In the genomic region with DNA sequence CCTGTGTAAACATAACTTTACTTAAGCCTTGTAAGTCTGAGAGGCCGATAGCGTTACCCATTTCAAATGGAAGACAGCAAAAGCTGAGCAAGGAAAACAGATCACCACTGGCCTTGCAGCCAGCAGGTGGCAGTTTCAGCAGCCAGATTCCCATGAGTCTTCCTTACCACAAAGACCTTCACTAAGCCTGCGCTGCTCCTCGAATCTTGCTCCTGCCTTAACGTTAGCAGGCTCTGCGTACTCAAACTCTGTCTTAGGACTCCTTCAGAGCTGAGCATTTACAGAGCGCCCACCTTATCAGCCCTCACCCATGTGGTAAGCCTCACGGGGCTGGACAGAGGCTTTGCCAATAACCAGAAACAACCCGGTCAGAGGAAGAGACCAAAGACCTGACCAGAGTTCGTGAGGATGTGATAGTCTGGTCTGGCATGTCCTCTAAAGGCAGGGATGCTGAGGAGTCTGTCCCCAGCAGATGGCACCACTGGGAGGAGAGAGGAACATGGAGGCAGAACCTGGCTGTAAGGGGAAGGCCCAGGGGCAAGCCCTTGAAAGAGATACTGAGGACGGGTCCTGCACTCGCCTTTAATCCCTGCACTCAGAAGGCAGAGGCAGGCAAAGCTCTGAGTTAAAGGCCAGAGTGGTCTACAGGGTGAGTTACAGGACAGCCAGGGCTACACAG, we compare ENCODE assay signal across 9 mouse cellular contexts. TPM values are rescaled to one million over a fixed set of nuclear protein-coding genes. Genes with fewer than 3 reads are reported as not detected.
DNase-seq lines count a peak whose midpoint lies in the region; ATAC-seq and TF ChIP-seq lines count a peak whose summit lies in the region.
"Had no signal": no experiment of that assay in that cellular context is flagged by ENCODE, and none has a peak within 500 bp of the region (broad histone marks: within the 10 kb centered on the region; RNA-seq: fewer than 3 reads in every experiment).

No protein-coding gene starts in this region.

- H3K9ac ChIP-seq in midbrain, embryonic 15.5 days, result no peak overlapping the region
- no peak overlapping the region for H3K9ac ChIP-seq in intestine, embryonic 15.5 days
- H3K9ac ChIP-seq in liver, adult 2 months (ENCODE audit: low read depth, low read length), result no peak overlapping the region
- H3K9ac ChIP-seq: limb, embryonic 15.5 days had no signal

- H3K79me2 ChIP-seq in liver, adult 2 months (ENCODE audit: control insufficient read depth, insufficient read depth, low read length), result no peaks in the 10 kb centered on the region

- no peak overlapping the region for H3K4me3 ChIP-seq in midbrain, embryonic 10.5 days
- H3K4me3 ChIP-seq in midbrain, embryonic 15.5 days, result no peak overlapping the region
- H3K4me3 ChIP-seq in intestine, embryonic 15.5 days (replicated peaks), result no peak overlapping the region
- no peak overlapping the region for H3K4me3 ChIP-seq in liver, adult 2 months (ENCODE audit: insufficient read depth, low read depth, low read length)
- H3K4me3 ChIP-seq in olfactory bulb, adult 2 months (ENCODE audit: insufficient read depth, low read depth, low read length), result no peak overlapping the region
- H3K4me3 ChIP-seq: limb, embryonic 15.5 days had no signal

- 60% methylated on average over 12 of the region's 12 CpGs for WGBS in midbrain, embryonic 10.5 days
- WGBS in midbrain, embryonic 15.5 days, result 54% methylated on average over 12 of the region's 12 CpGs
- WGBS in intestine, embryonic 15.5 days, result 46% methylated on average over 12 of the region's 12 CpGs
- 50% methylated on average over 12 of the region's 12 CpGs for WGBS in liver, adult 2 months
- WGBS in olfactory bulb, adult 2 months, result 59% methylated on average over 12 of the region's 12 CpGs

- TF ChIP-seq CTCF in liver, adult 2 months (IDR thresholded peaks at IDR 0.05; ENCODE audit: low read depth, low read length), result peak; percentile 61
- peak; percentile 36; the same call in 1 of the 2 replicates for TF ChIP-seq CTCF in olfactory bulb, adult 2 months (IDR thresholded peaks at IDR 0.05; ENCODE audit: insufficient read depth, low read depth, low read length)

- ATAC-seq in midbrain, embryonic 15.5 days (replicated peaks), result no peak
- peak; percentile 31; the same call in 1 of the 2 replicates for ATAC-seq in intestine, embryonic 15.5 days

- peak overlapping the region; percentile 39; the same call in 1 of the 2 replicates for H3K27ac ChIP-seq in midbrain, embryonic 10.5 days (replicated peaks)
- no peak overlapping the region for H3K27ac ChIP-seq in midbrain, embryonic 15.5 days
- no peak overlapping the region for H3K27ac ChIP-seq in intestine, embryonic 15.5 days
- no peak overlapping the region for H3K27ac ChIP-seq in liver, adult 2 months (replicated peaks; ENCODE audit: insufficient read depth, low read depth, low read length)
- H3K27ac ChIP-seq in olfactory bulb, adult 2 months (ENCODE audit: insufficient read depth, low read depth, low read length), result no peak overlapping the region
- H3K27ac ChIP-seq: limb, embryonic 15.5 days had no signal

- peaks cover 14% of the 10 kb centered on the region for H3K9me3 ChIP-seq in midbrain, embryonic 10.5 days (replicated peaks)
- peaks cover 3% of the 10 kb centered on the region for H3K9me3 ChIP-seq in midbrain, embryonic 15.5 days
- no peaks in the 10 kb centered on the region; the same call in 1 of the 2 replicates for H3K9me3 ChIP-seq in intestine, embryonic 15.5 days

- H3K36me3 ChIP-seq in midbrain, embryonic 10.5 days, result peaks cover 13% of the 10 kb centered on the region; the same call in 1 of the 2 replicates
- peaks cover 6% of the 10 kb centered on the region; the same call in 1 of the 2 replicates for H3K36me3 ChIP-seq in midbrain, embryonic 15.5 days (replicated peaks)
- 0 out of 2 replicates have a peak, but pooled peaks cover 3% of the 10 kb centered on the region for H3K36me3 ChIP-seq in intestine, embryonic 15.5 days
- H3K36me3 ChIP-seq in liver, adult 2 months (ENCODE audit: control insufficient read depth, insufficient read depth, low read length), result no peaks in the 10 kb centered on the region

- no peak overlapping the region for H3K4me2 ChIP-seq in midbrain, embryonic 15.5 days
- no peak overlapping the region for H3K4me2 ChIP-seq in intestine, embryonic 15.5 days (replicated peaks)
- H3K4me2 ChIP-seq: limb, embryonic 15.5 days had no signal

- H3K4me1 ChIP-seq in midbrain, embryonic 10.5 days, result peaks cover 6% of the 10 kb centered on the region; the same call in 1 of the 2 replicates
- peaks cover 14% of the 10 kb centered on the region for H3K4me1 ChIP-seq in midbrain, embryonic 15.5 days
- 0 out of 2 replicates have a peak, but pooled peaks cover 3% of the 10 kb centered on the region for H3K4me1 ChIP-seq in intestine, embryonic 15.5 days (replicated peaks)
- no peaks in the 10 kb centered on the region for H3K4me1 ChIP-seq in liver, adult 2 months (ENCODE audit: control insufficient read depth, insufficient read depth, low read length)
- H3K4me1 ChIP-seq in olfactory bulb, adult 2 months (ENCODE audit: control insufficient read depth, insufficient read depth, low read length), result peaks cover 5% of the 10 kb centered on the region

- DNase-seq in midbrain, embryonic 10.5 days (ENCODE audit: low spot score), result peak; percentile 35
- peak; percentile 36 for DNase-seq in cerebellum, adult 9-11 months
- peak; percentile 23 for DNase-seq in gastrocnemius, postnatal 25 days
- peak; percentile 16 for DNase-seq in liver, adult 2 months (ENCODE audit: extremely low read depth, low read depth, low spot score)
- peak; percentile 26 to 49 for DNase-seq in urinary bladder, postnatal 36 days (ENCODE audit: low spot score in 2 of 2)

- no peaks in the 10 kb centered on the region for H3K27me3 ChIP-seq in midbrain, embryonic 10.5 days (ENCODE audit: low read depth, poor library complexity, severe bottlenecking)
- H3K27me3 ChIP-seq in midbrain, embryonic 15.5 days (replicated peaks), result no peaks in the 10 kb centered on the region
- no peaks in the 10 kb centered on the region for H3K27me3 ChIP-seq in intestine, embryonic 15.5 days (replicated peaks)
- H3K27me3 ChIP-seq in liver, adult 2 months (ENCODE audit: control insufficient read depth, insufficient read depth, low read length), result no peaks in the 10 kb centered on the region
- H3K27me3 ChIP-seq: limb, embryonic 15.5 days had no signal

- TF ChIP-seq POLR2A in liver, adult 2 months (IDR thresholded peaks at IDR 0.05; ENCODE audit: extremely low read depth, insufficient read depth, low read length), result no peak
- TF ChIP-seq POLR2A in olfactory bulb, adult 2 months (IDR thresholded peaks at IDR 0.05; ENCODE audit: insufficient read depth, low read depth, low read length), result no peak

RNA-seq across cellular contexts. Expression of a gene that starts 33.5 kb away (rescaled TPM):
- polyA plus RNA-seq in midbrain, embryonic 10.5 days (2016; fragmentation: Nextera tagmentation; extraction: Ambion mirVana), result 3.0 and 3.7 TPM in 2 replicates
- 15.8 and 17.3 TPM in 2 replicates for polyA plus RNA-seq in midbrain, embryonic 15.5 days (2015; fragmentation: Nextera tagmentation; extraction: Ambion mirVana)
- total RNA-seq in gastrocnemius, postnatal 25 days (2021), result 1 to 10 TPM; 3.2 to 3.7 TPM
- 2.7 and 2.8 TPM in 2 replicates for polyA plus RNA-seq in intestine, embryonic 15.5 days (2015; fragmentation: Nextera tagmentation; extraction: Ambion mirVana)
- 0.46 and 0.74 TPM in 2 replicates for total RNA-seq in liver, adult 2 months (2014; rRNA removed)
- 0.49 and 0.64 TPM in 2 replicates for polyA plus RNA-seq in liver, adult 2 months (2012; rRNA removed)
- polyA plus RNA-seq in olfactory bulb, adult 2 months (2012; ENCODE audit: insufficient read depth, insufficient read length, low replicate concordance, missing spikeins), result not detected in 2 replicates
